Mouse (Mus musculus) spleen, adult 2 months (tissue): ENCODE results near the gene Hoxa13.

Experiments used
- CTCF ChIP-seq: fragments of 200-500 bp; IDR thresholded peaks from 2 replicates; pipeline ENCODE4 v1.5.1; 2011; ENCODE audit warnings: mild to moderate bottlenecking, inconsistent platforms; ENCODE audit not compliant: insufficient read depth, insufficient read length, insufficient replicate concordance; ENCODE audit errors: extremely low read depth
- POLR2A ChIP-seq: fragments of 200-500 bp; IDR thresholded peaks from 2 replicates; pipeline ENCODE4 v1.6.1; 2011; ENCODE audit warnings: low read depth, low read length, inconsistent platforms

DNA sequence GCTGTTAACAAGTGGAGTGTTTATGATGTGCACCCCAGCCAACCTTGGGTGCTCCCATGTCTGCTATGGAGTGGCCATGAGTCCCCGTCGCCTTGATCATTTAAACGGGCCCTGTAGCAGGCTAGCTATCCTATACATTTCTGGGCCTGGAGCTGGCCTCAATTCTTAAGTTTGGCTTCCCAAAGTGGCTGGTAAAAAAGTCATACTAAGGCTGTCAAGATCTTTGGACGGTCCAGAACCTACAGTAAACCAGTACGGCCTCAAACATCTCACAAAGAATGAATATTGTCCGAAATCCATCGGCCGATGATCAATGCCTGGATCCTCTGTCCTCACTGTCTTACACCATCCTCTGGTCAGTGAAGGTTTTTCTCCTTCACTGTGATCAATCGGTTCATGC lies 25.4 kb downstream of the Hoxa13 start:
- TF ChIP-seq CTCF, result no peak
- no peak for TF ChIP-seq POLR2A
